Mouse (Mus musculus) limb, embryonic 10.5 days (tissue): ENCODE measurements around the gene Cmtm6. TPM values are rescaled to one million over a fixed set of nuclear protein-coding genes. Genes with fewer than 3 reads are reported as not detected.

Source experiments
- DNase-seq: peaks from one replicate; pipeline ENCODE4 v3.0.0-alpha.2; 2017; ENCODE audit warnings: low spot score
- H3K27ac ChIP-seq: fragments of 300-500 bp; sonication (generic); 2 replicates; pipeline ENCODE4 v1.5.1; 2016; ENCODE audit warnings: mild to moderate bottlenecking
- H3K27me3 ChIP-seq: fragments of 300-500 bp; sonication (generic); 2 replicates; pipeline ENCODE4 v1.6.1; 2016; ENCODE audit warnings: low read depth, mild to moderate bottlenecking; ENCODE audit not compliant: poor library complexity, severe bottlenecking
- H3K36me3 ChIP-seq: fragments of 300-500 bp; sonication (generic); 2 replicates; pipeline ENCODE4 v1.6.1; 2016; ENCODE audit warnings: mild to moderate bottlenecking, moderate library complexity
- H3K4me1 ChIP-seq: fragments of 300-500 bp; sonication (generic); 2 replicates; pipeline ENCODE4 v1.6.1; 2016
- H3K4me3 ChIP-seq: fragments of 300-500 bp; sonication (generic); 2 replicates; pipeline ENCODE4 v1.5.1; 2016; ENCODE audit warnings: mild to moderate bottlenecking, moderate library complexity
- H3K9me3 ChIP-seq: fragments of 300-500 bp; sonication (generic); replicated peaks from 2 replicates; pipeline ENCODE4 v1.6.1; 2016; ENCODE audit warnings: mild to moderate bottlenecking
- WGBS: fragments of 180-500 bp; shearing (Covaris S2); methylation state at CpG from one replicate; pipeline ENCODE4 v1.1.7; 2016; 5-methylcytosine and 5-hydroxymethylcytosine counted together
- polyA plus RNA-seq: library from polyadenylated mRNA; unstranded; fragments of >200 nt; fragmentation: Nextera tagmentation; extraction: Ambion mirVana; gene quantifications from 2 replicates; pipeline ENCODE4 v1.2.1, GENCODE M21; 2016

Cmtm6 gene
- polyA plus RNA-seq, 1 experiment from 2014 or later: 29.4 TPM

- Histone ChIP-seq H3K9me3 (no peaks in the 10 kb centered on the region), H3K36me3 (0 out of 2 replicates have a peak, but pooled peaks cover 3% of the 10 kb centered on the region), H3K4me1 (peaks cover 41% of the 10 kb centered on the region), H3K27me3 (no peaks in the 10 kb centered on the region), H3K27ac (peak overlapping the region; percentile 91), H3K4me3 (peak overlapping the region; percentile 78)
- peak; percentile 47 for DNase-seq
- 21% methylated on average over 23 of the region's 23 CpGs for WGBS
Observed at GRCm38 (mm10) chr9:114779984-114780745, 49.2 kb downstream of the Cmtm6 start.

DNA sequence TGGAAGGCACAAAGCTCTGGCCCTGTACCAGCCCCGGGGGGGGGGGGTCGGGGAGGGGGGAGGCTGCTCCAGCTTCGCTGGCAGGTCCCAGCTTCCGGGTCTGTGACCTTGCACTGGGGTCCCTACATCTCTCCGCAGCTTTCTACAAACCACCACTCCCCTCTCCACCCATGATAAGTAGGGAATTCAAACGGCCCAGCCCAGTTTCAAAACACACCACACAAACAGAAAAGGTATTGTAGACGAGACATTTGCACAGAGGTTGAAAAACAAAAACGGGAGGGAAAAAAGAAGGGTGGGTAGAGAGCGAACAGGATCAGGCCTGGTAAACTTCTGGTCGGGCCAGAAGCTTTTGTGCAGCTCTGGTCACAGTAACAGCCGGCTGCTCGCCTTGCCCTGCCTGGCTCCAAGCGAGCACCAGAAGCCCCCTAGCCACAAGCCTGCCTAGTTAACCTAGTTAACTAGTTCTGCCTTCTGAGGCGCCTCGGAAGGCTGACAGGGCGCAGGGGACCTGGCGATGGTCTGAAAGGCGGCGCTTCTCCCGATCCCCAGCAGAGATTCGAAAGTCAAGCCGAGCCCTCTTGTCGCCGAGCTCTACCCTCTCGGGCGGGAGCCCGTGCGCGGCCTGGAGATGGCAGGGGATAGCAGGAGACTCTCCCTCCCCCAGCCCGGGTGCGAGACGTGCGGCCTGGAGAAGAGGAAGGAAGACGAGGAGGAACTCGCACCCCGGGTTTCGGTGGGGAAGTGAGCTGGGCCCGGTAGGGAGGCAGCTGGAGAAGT is 50.0 kb downstream of the Cmtm6 start:
- DNase-seq: peak; percentile 76
- H3K36me3 ChIP-seq: no peaks in the 10 kb centered on the region
- no peaks in the 10 kb centered on the region for H3K9me3 ChIP-seq
- peaks cover 43% of the 10 kb centered on the region for H3K4me1 ChIP-seq
- peak overlapping the region; percentile 91 for H3K27ac ChIP-seq
- no peaks in the 10 kb centered on the region for H3K27me3 ChIP-seq
- peak overlapping the region; percentile 78 for H3K4me3 ChIP-seq
- WGBS: under 1% methylated on average over 38 of the region's 38 CpGs

DNA sequence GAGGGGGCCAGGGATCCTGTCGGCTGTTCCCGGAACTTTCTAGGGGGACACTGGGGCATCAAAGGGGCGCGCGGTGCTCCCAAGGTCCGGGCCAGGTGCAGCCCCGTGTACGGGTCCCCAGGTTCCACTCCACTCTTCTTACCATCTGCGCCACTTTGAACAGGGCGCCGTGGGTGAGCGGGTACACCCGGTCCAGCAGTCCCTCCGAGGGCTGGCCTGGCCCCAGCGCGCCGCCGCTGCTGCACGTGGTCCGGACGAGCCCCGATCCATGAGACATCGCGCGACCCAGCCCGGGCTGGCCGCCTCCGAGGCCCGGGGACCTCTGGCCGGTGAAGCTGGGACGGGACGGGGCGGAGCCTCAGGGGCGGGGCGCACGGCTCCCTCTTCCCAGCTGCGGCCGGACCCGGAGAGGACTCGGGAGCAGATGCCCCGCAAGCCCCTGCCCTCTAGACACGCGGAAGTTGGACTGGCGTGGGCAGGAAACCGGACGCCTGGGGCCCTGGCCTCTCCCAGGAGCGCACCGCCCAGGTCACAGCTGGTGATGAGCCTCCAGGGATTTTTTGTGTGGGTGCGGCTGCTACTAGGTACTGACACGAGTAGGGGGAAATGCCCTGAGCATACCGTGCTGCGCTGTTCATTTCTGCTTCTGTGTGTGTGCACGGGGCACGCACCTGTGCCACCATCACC is 50.8 kb downstream of the Cmtm6 start, which contains the start of gene Cmtm7:
TSS of gene Cmtm7 (minus strand) at position 331 of the 687 bp plus-strand sequence.
- DNase-seq: peak; percentile 87
- Histone ChIP-seq H3K9me3 (no peaks in the 10 kb centered on the region), H3K27me3 (no peaks in the 10 kb centered on the region), H3K4me1 (peaks cover 39% of the 10 kb centered on the region), H3K4me3 (peak within 1 kb of the TSS; percentile 78), H3K27ac (peak within 1 kb of the TSS; percentile 91), H3K36me3 (no peaks in the 10 kb centered on the region)
- WGBS: 1% methylated on average over 54 of the region's 54 CpGs

- WGBS: 8% methylated on average over 16 of the region's 16 CpGs
- Histone ChIP-seq H3K4me3 (peak overlapping the region; percentile 26), H3K9me3 (no peaks in the 10 kb centered on the region), H3K4me1 (peaks cover 30% of the 10 kb centered on the region), H3K27me3 (no peaks in the 10 kb centered on the region), H3K27ac (peak overlapping the region; percentile 81), H3K36me3 (no peaks in the 10 kb centered on the region)
- DNase-seq: peak; percentile 63
Observed at GRCm38 (mm10) chr9:114785432-114786125, 54.7 kb downstream of the Cmtm6 start.

DNA sequence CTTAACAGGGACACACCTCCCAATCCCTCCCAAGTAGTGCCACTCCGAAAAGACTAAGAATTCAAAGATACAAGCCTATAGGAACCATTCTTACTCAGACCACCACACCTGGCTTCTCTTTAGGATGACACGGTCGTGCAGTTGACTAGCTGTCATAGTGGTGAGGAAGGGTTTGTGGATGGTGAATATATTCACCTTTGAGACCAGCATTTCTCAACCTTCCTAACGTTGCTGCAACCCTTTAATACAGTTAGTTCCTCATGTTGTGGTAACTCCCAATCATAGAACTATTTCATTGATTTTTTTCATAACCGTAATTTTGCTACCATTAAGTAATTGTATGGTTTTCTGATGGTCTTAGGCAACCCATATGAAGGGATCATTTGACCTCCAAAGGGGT is 56.2 kb downstream of the Cmtm6 start:
- Histone ChIP-seq H3K9me3 (no peaks in the 10 kb centered on the region), H3K27me3 (no peaks in the 10 kb centered on the region), H3K4me3 (no peak overlapping the region), H3K4me1 (peaks cover 16% of the 10 kb centered on the region), H3K27ac (no peak overlapping the region), H3K36me3 (no peaks in the 10 kb centered on the region)
- 97% methylated on average over 5 of the region's 5 CpGs for WGBS
- no peak for DNase-seq

- Histone ChIP-seq H3K9me3 (no peaks in the 10 kb centered on the region), H3K27ac (no peak overlapping the region), H3K27me3 (no peaks in the 10 kb centered on the region), H3K4me1 (peaks cover 16% of the 10 kb centered on the region), H3K4me3 (no peak overlapping the region), H3K36me3 (no peaks in the 10 kb centered on the region)
- no peak for DNase-seq
- WGBS: 90% methylated on average over 7 of the region's 7 CpGs
Observed at GRCm38 (mm10) chr9:114787716-114788115, 56.8 kb downstream of the Cmtm6 start.

GRCm38 (mm10) chr9:114788697-114789096 is 57.8 kb downstream of the Cmtm6 start:
- DNase-seq: no peak
- 89% methylated on average over 8 of the region's 8 CpGs for WGBS
- Histone ChIP-seq H3K27me3 (no peaks in the 10 kb centered on the region), H3K36me3 (no peaks in the 10 kb centered on the region), H3K27ac (no peak overlapping the region), H3K4me1 (peaks cover 16% of the 10 kb centered on the region), H3K4me3 (no peak overlapping the region), H3K9me3 (no peaks in the 10 kb centered on the region)

DNA sequence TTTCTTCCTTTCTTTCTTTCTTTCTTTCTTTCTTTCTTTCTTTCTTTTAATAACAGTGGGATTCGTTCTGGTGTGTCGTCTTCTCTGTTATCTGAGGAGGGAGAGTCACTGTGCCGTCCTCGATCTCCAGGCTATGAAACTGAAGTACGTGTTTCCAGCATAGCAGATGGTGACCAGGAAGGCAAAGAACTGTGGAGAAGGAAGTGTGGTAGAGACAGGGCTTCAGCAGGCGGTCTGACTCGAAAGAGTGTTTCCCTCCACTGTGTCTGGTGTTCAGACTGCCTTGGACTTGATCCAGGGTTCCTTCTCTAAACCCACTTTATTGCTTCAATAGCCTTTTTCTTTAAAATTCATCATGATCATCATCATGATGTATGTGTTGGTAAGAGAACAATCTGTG is 58.6 kb downstream of the Cmtm6 start:
- Histone ChIP-seq H3K4me3 (no peak overlapping the region), H3K36me3 (no peaks in the 10 kb centered on the region), H3K27me3 (no peaks in the 10 kb centered on the region), H3K27ac (no peak overlapping the region), H3K9me3 (no peaks in the 10 kb centered on the region), H3K4me1 (peaks cover 16% of the 10 kb centered on the region)
- DNase-seq: no peak
- 86% methylated on average over 7 of the region's 7 CpGs for WGBS

- Histone ChIP-seq H3K27ac (no peak overlapping the region), H3K27me3 (no peaks in the 10 kb centered on the region), H3K4me1 (peaks cover 14% of the 10 kb centered on the region), H3K36me3 (no peaks in the 10 kb centered on the region), H3K9me3 (no peaks in the 10 kb centered on the region), H3K4me3 (no peak overlapping the region)
- no peak for DNase-seq
- 87% methylated on average over 8 of the region's 8 CpGs for WGBS
Observed at GRCm38 (mm10) chr9:114789989-114790388, 59.1 kb downstream of the Cmtm6 start.

DNA sequence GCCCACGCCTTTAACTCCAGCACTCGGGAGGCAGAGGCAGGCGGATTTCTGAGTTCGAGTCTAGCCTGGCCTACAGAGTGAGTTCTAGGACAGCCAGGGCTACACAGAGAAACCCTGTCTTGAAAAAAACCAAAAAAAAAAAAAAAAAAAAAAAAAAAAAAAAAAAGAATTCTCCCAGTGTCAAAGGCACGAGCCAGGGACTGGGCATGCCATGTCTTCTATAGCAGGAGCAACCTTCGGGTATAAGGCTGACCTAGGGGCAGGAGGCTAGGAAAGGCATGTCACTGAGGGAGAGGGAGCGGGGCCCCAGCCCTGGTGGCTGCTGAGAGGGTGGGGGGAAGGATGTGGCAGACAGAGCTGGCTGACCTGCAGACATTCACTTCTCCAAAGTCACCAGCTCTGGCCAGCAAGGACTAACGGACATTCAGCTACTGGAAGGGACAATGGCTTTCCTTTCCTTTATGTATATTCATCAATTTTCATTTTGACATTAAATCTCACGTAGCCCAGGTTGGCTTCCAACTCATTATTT is 62.9 kb downstream of the Cmtm6 start:
- H3K4me3 ChIP-seq: no peak overlapping the region
- peaks cover 30% of the 10 kb centered on the region for H3K4me1 ChIP-seq
- DNase-seq: no peak
- no peaks in the 10 kb centered on the region for H3K27me3 ChIP-seq
- 90% methylated on average over 9 of the region's 9 CpGs for whole genome bisulfite sequencing
- H3K36me3 ChIP-seq: no peaks in the 10 kb centered on the region
- H3K27ac ChIP-seq: no peak overlapping the region
- no peaks in the 10 kb centered on the region for H3K9me3 ChIP-seq

DNA sequence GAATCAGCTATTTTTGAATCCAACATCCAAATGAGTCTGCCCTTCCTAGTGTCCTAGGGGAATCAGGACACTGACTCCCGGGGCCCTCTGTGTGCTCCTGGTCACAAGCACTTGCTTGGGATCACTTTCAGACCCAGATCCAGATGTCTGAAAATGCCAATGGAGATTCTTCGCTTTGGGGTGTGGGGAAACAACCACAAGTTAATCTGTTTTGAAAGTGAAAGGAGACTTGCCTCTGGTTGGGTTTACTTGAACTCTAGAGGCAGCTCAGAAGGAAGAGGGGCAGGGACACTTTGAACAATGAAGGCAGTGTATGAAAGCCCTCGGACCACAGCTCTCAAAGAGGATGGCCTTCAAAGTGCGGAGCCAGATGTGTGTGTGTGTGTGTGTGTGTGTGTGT is 63.6 kb downstream of the Cmtm6 start:
- WGBS: 80% methylated on average over 4 of the region's 4 CpGs
- DNase-seq: no peak
- no peaks in the 10 kb centered on the region for H3K9me3 ChIP-seq
- no peaks in the 10 kb centered on the region for H3K36me3 ChIP-seq
- no peak overlapping the region for H3K27ac ChIP-seq
- no peaks in the 10 kb centered on the region for H3K27me3 ChIP-seq
- H3K4me1 ChIP-seq: peaks cover 36% of the 10 kb centered on the region
- no peak overlapping the region for H3K4me3 ChIP-seq

GRCm38 (mm10) chr9:114796473-114797050 is 65.6 kb downstream of the Cmtm6 start:
- Histone ChIP-seq H3K27ac (peak overlapping the region; percentile 2; the same call in 1 of the 2 replicates), H3K36me3 (no peaks in the 10 kb centered on the region), H3K4me1 (peaks cover 36% of the 10 kb centered on the region), H3K27me3 (no peaks in the 10 kb centered on the region), H3K9me3 (no peaks in the 10 kb centered on the region), H3K4me3 (no peak overlapping the region)
- WGBS: 39% methylated on average over 11 of the region's 11 CpGs
- no peak for DNase-seq
